In the genomic region with DNA sequence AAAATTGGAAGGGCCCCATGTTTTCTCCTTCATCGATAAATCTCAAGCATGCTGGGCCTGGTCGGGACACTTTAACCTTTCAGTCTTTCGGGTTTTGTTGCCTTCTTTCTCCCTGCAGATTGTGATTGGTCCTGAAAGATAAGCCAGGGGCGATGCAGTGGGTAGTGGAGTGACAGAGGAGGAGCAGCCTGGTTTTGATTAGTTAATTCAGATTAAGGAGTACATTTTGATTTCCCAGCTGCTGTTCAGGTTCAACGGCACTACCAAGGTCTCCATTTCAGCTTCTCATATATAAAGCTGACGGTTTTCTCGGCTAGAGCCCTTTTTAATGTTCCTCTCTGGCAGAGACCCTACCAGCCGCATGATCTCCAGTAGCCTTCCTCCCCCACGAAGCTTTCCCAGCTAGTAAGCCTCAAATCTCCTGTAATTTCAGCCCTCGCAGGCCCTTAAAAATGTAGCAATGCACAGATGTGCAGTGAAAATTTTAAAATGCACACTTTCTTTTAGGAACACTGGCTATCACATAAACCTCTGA, we compare ENCODE assay signal across 28 mouse cellular contexts.
A peak's percentile ranks its signal among the peaks of the same experiment; 100 is the strongest.
DNase-seq lines count a peak whose midpoint lies in the region; ATAC-seq lines count a peak whose summit lies in the region.
"Had no signal": no experiment of that assay in that cellular context is flagged by ENCODE, and none has a peak within 500 bp of the region (broad histone marks: within the 10 kb centered on the region; RNA-seq: fewer than 3 reads in every experiment).

No protein-coding gene starts in this region.

- H3K27ac ChIP-seq in kidney, embryonic 14.5 days (ENCODE audit: low read depth, low read length), result no peak overlapping the region
- peak overlapping the region; percentile 41 for H3K27ac ChIP-seq in limb, embryonic 12.5 days
- H3K27ac ChIP-seq in limb, embryonic 10.5 days, result no peak overlapping the region
- H3K27ac ChIP-seq in limb, embryonic 13.5 days, result no peak overlapping the region
- H3K27ac ChIP-seq: embryonic facial prominence, embryonic 15.5 days; forebrain, embryonic 13.5 days; hindbrain, embryonic 15.5 days; liver, embryonic 14.5 days; macrophage; midbrain, embryonic 13.5 days; neural tube, embryonic 13.5 days had no signal

- peak; percentile 60; the same call in 1 of the 2 replicates for ATAC-seq in kidney, embryonic 14.5 days (ENCODE audit: low FRiP score, low TSS enrichment)
- ATAC-seq in limb, embryonic 12.5 days (ENCODE audit: insufficient number of reproducible peaks, insufficient read depth, low FRiP score, low TSS enrichment, low read depth), result no peak
- ATAC-seq in limb, embryonic 13.5 days (ENCODE audit: low FRiP score, low read depth), result peak; percentile 45; the same call in 1 of the 2 replicates
- ATAC-seq: forebrain, embryonic 13.5 days; midbrain, embryonic 13.5 days had no signal

- no peak overlapping the region for H3K9ac ChIP-seq in kidney, embryonic 14.5 days (ENCODE audit: low read depth, low read length)
- no peak overlapping the region for H3K9ac ChIP-seq in limb, embryonic 12.5 days (replicated peaks)
- H3K9ac ChIP-seq in limb, embryonic 13.5 days, result no peak overlapping the region
- H3K9ac ChIP-seq: embryonic facial prominence, embryonic 15.5 days; forebrain, embryonic 13.5 days; hindbrain, embryonic 15.5 days; liver, embryonic 14.5 days; midbrain, embryonic 13.5 days; neural tube, embryonic 13.5 days had no signal

- H3K27me3 ChIP-seq in kidney, embryonic 14.5 days (ENCODE audit: control insufficient read depth, insufficient read depth, low read length), result no peaks in the 10 kb centered on the region
- H3K27me3 ChIP-seq in limb, embryonic 12.5 days, result no peaks in the 10 kb centered on the region
- H3K27me3 ChIP-seq in limb, embryonic 10.5 days (ENCODE audit: low read depth, poor library complexity, severe bottlenecking), result no peaks in the 10 kb centered on the region
- H3K27me3 ChIP-seq in limb, embryonic 13.5 days, result peaks cover 23% of the 10 kb centered on the region
- H3K27me3 ChIP-seq: embryonic facial prominence, embryonic 15.5 days; forebrain, embryonic 13.5 days; hindbrain, embryonic 15.5 days; midbrain, embryonic 13.5 days; neural tube, embryonic 13.5 days had no signal

- H3K9me3 ChIP-seq in kidney, embryonic 14.5 days (ENCODE audit: control insufficient read depth, low read length), result no peaks in the 10 kb centered on the region
- no peaks in the 10 kb centered on the region for H3K9me3 ChIP-seq in limb, embryonic 12.5 days
- no peaks in the 10 kb centered on the region for H3K9me3 ChIP-seq in limb, embryonic 10.5 days (replicated peaks)
- no peaks in the 10 kb centered on the region for H3K9me3 ChIP-seq in limb, embryonic 13.5 days
- H3K9me3 ChIP-seq: embryonic facial prominence, embryonic 15.5 days; forebrain, embryonic 13.5 days; hindbrain, embryonic 15.5 days; midbrain, embryonic 13.5 days; neural tube, embryonic 13.5 days had no signal

- H3K4me3 ChIP-seq in kidney, embryonic 14.5 days (ENCODE audit: low read length), result no peak overlapping the region
- H3K4me3 ChIP-seq in limb, embryonic 12.5 days (replicated peaks), result no peak overlapping the region
- H3K4me3 ChIP-seq in limb, embryonic 10.5 days, result no peak overlapping the region
- H3K4me3 ChIP-seq in limb, embryonic 13.5 days, result no peak overlapping the region
- H3K4me3 ChIP-seq: embryonic facial prominence, embryonic 15.5 days; forebrain, embryonic 13.5 days; hindbrain, embryonic 15.5 days; midbrain, embryonic 13.5 days; neural tube, embryonic 13.5 days had no signal

- 35% methylated on average over 10 of the region's 10 CpGs for WGBS in kidney, embryonic 14.5 days
- 31% methylated on average over 10 of the region's 10 CpGs for WGBS in limb, embryonic 12.5 days
- 66% methylated on average over 10 of the region's 10 CpGs for WGBS in limb, embryonic 10.5 days
- 25% methylated on average over 10 of the region's 10 CpGs for WGBS in limb, embryonic 13.5 days

- no peaks in the 10 kb centered on the region for H3K4me1 ChIP-seq in kidney, embryonic 14.5 days (ENCODE audit: control insufficient read depth, insufficient read depth, low read length)
- H3K4me1 ChIP-seq in limb, embryonic 12.5 days (replicated peaks), result peaks cover 26% of the 10 kb centered on the region
- peaks cover 8% of the 10 kb centered on the region; the same call in 1 of the 2 replicates for H3K4me1 ChIP-seq in limb, embryonic 10.5 days
- H3K4me1 ChIP-seq in limb, embryonic 13.5 days, result peaks cover 15% of the 10 kb centered on the region
- H3K4me1 ChIP-seq: embryonic facial prominence, embryonic 15.5 days; midbrain, embryonic 13.5 days had no signal

- no peak for DNase-seq in kidney, postnatal 25 days
- no peak for DNase-seq in limb, embryonic 10.5 days (ENCODE audit: low spot score)
- no peak for DNase-seq in yolk sac, embryonic 10.5 days (ENCODE audit: low spot score)
- DNase-seq: adrenal gland, postnatal 25 days; B cell, adult 2 months; cerebellum, adult 11-12 months; cerebellum, postnatal 10 days; gastrocnemius, postnatal 25 days; heart, adult 18-20 months; heart, postnatal 36 days; kidney, adult 18-20 months; layer of hippocampus, postnatal 36 days; liver; lung, adult 2 months; lung, postnatal 10 days; thymus, adult 2 months; thymus, postnatal 4 days had no signal

- no peak overlapping the region; the same call in 1 of the 2 replicates for H3K4me2 ChIP-seq in kidney, embryonic 14.5 days (replicated peaks; ENCODE audit: low read depth, low read length)
- H3K4me2 ChIP-seq in limb, embryonic 12.5 days, result no peak overlapping the region
- peak overlapping the region; percentile 37 for H3K4me2 ChIP-seq in limb, embryonic 13.5 days (replicated peaks)
- H3K4me2 ChIP-seq: embryonic facial prominence, embryonic 15.5 days; forebrain, embryonic 13.5 days; heart, embryonic 11.5 days; hindbrain, embryonic 15.5 days; midbrain, embryonic 13.5 days; neural tube, embryonic 13.5 days had no signal

- no peaks in the 10 kb centered on the region for H3K36me3 ChIP-seq in kidney, embryonic 14.5 days (ENCODE audit: control insufficient read depth, insufficient read depth, low read length)
- H3K36me3 ChIP-seq in limb, embryonic 12.5 days, result no peaks in the 10 kb centered on the region
- no peaks in the 10 kb centered on the region for H3K36me3 ChIP-seq in limb, embryonic 10.5 days
- no peaks in the 10 kb centered on the region for H3K36me3 ChIP-seq in limb, embryonic 13.5 days
- H3K36me3 ChIP-seq: embryonic facial prominence, embryonic 15.5 days; hindbrain, embryonic 15.5 days; midbrain, embryonic 13.5 days; neural tube, embryonic 13.5 days had no signal
